In the genomic region with DNA sequence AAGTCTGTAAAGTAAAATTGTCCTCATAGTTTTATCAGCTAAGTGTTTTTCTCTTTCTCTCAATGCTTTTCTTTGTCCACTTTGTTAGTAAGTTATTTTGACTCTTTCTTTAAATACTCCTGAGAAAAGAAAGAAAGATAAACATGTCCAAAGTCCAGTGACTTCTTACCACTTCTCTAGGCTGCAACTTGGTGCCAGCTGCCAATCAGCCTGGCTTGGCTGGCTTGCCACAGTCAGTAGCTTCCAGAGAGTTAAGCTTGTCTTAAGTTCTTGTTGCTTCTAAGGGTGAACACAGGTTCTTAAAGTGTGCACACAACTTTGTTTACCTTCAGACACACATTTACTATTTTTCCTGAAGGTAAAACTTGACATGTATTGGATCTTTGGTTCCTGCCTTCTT, we compare ENCODE assay signal across 32 mouse cellular contexts. TPM values are rescaled to one million over a fixed set of nuclear protein-coding genes. Genes with fewer than 3 reads are reported as not detected.
DNase-seq lines count a peak whose midpoint lies in the region; ATAC-seq lines count a peak whose summit lies in the region.
"Had no signal": no experiment of that assay in that cellular context is flagged by ENCODE, and none has a peak within 500 bp of the region (broad histone marks: within the 10 kb centered on the region; RNA-seq: fewer than 3 reads in every experiment).

No protein-coding gene starts in this region.

- no peaks in the 10 kb centered on the region for H3K27me3 ChIP-seq in kidney, embryonic 16.5 days (ENCODE audit: insufficient read depth, low read length)
- H3K27me3 ChIP-seq in midbrain, embryonic 11.5 days (ENCODE audit: control insufficient read depth, insufficient read depth, low read length): no peaks in the 10 kb centered on the region
- no peaks in the 10 kb centered on the region for H3K27me3 ChIP-seq in midbrain, embryonic 16.5 days (ENCODE audit: control insufficient read depth, insufficient read depth, low read depth, low read length)
- H3K27me3 ChIP-seq: heart, embryonic 13.5 days; limb, embryonic 13.5 days; liver, embryonic 13.5 days; neural tube, embryonic 12.5 days had no signal

- ATAC-seq in kidney, embryonic 16.5 days (ENCODE audit: low FRiP score, low TSS enrichment): no peak
- no peak for ATAC-seq in midbrain, embryonic 11.5 days (ENCODE audit: low FRiP score)
- no peak for ATAC-seq in midbrain, embryonic 16.5 days
- ATAC-seq: CD4-positive, CD25-positive, alpha-beta regulatory T cell, adult 4 months; forebrain, embryonic 16.5 days; inflammation-experienced regulatory T-cells, adult 6 months had no signal

- H3K9me3 ChIP-seq in kidney, embryonic 16.5 days (ENCODE audit: low read length): no peaks in the 10 kb centered on the region
- no peaks in the 10 kb centered on the region for H3K9me3 ChIP-seq in midbrain, embryonic 11.5 days (ENCODE audit: control insufficient read depth, low read length)
- H3K9me3 ChIP-seq in midbrain, embryonic 16.5 days (replicated peaks; ENCODE audit: control insufficient read depth, low read length, poor library complexity, severe bottlenecking): no peaks in the 10 kb centered on the region
- H3K9me3 ChIP-seq: heart, embryonic 13.5 days; limb, embryonic 13.5 days; liver, embryonic 13.5 days; midbrain, embryonic 10.5 days; neural tube, embryonic 12.5 days had no signal

- H3K4me3 ChIP-seq in kidney, embryonic 16.5 days (ENCODE audit: low read length): no peak overlapping the region
- no peak overlapping the region for H3K4me3 ChIP-seq in midbrain, embryonic 11.5 days (ENCODE audit: low read depth, low read length)
- H3K4me3 ChIP-seq in midbrain, embryonic 16.5 days (ENCODE audit: low read depth, low read length): no peak overlapping the region
- H3K4me3 ChIP-seq: erythroblast, embryonic 14.5 days; gastrocnemius, adult 2 months; heart, adult 2 months; heart, embryonic 13.5 days; limb, embryonic 13.5 days; liver, embryonic 13.5 days; midbrain, embryonic 10.5 days; myocyte; neural tube, embryonic 12.5 days had no signal

- peak; percentile 21 for DNase-seq in kidney, adult 18-20 months
- peak; percentile 57 for DNase-seq in midbrain, embryonic 11.5 days (ENCODE audit: low spot score, missing footprints)
- DNase-seq in kidney, postnatal 25 days: peak; percentile 58 to 77
- no peak for DNase-seq in cerebellum, adult 11 months
- DNase-seq in ovary, adult 18-20 months (ENCODE audit: low spot score): no peak
- DNase-seq: adrenal gland, postnatal 25 days; cerebellum, adult 18-20 months; cerebellum, postnatal 10 days; gastrocnemius, adult 2 months; gastrocnemius, postnatal 36 days; heart, adult 2 months; heart, postnatal 10 days; liver, embryonic 13.5 days; lung, embryonic 14.5 days; right cerebral cortex, postnatal 4 days had no signal

- no peak overlapping the region for H3K27ac ChIP-seq in kidney, embryonic 16.5 days (ENCODE audit: low read length)
- H3K27ac ChIP-seq in midbrain, embryonic 11.5 days (ENCODE audit: low read depth, low read length): no peak overlapping the region
- H3K27ac ChIP-seq in midbrain, embryonic 16.5 days (ENCODE audit: low read length): no peak overlapping the region
- H3K27ac ChIP-seq: gastrocnemius, adult 2 months; heart, adult 2 months; heart, embryonic 13.5 days; hindbrain, embryonic 14.5 days; limb, embryonic 13.5 days; liver, embryonic 13.5 days; midbrain, embryonic 10.5 days; neural tube, embryonic 12.5 days had no signal

- H3K36me3 ChIP-seq in kidney, embryonic 16.5 days (ENCODE audit: insufficient read depth, low read length): 0 out of 2 replicates have a peak, but pooled peaks cover 4% of the 10 kb centered on the region
- no peaks in the 10 kb centered on the region for H3K36me3 ChIP-seq in midbrain, embryonic 11.5 days (ENCODE audit: control insufficient read depth, insufficient read depth, low read length)
- H3K36me3 ChIP-seq in midbrain, embryonic 16.5 days (ENCODE audit: control insufficient read depth, insufficient read depth, low read length): no peaks in the 10 kb centered on the region

- no peak overlapping the region for H3K4me2 ChIP-seq in kidney, embryonic 16.5 days (replicated peaks; ENCODE audit: low read depth, low read length)
- no peak overlapping the region for H3K4me2 ChIP-seq in midbrain, embryonic 11.5 days
- H3K4me2 ChIP-seq in midbrain, embryonic 16.5 days (ENCODE audit: low read length): no peak overlapping the region
- H3K4me2 ChIP-seq: heart, embryonic 13.5 days; hindbrain, embryonic 14.5 days; limb, embryonic 13.5 days; liver, embryonic 13.5 days; lung, embryonic 14.5 days; neural tube, embryonic 12.5 days had no signal

- no peak overlapping the region for H3K9ac ChIP-seq in kidney, embryonic 16.5 days (replicated peaks; ENCODE audit: low read length)
- no peak overlapping the region for H3K9ac ChIP-seq in midbrain, embryonic 11.5 days (ENCODE audit: low read length)
- no peak overlapping the region for H3K9ac ChIP-seq in midbrain, embryonic 16.5 days (ENCODE audit: low read depth, low read length)
- H3K9ac ChIP-seq: heart, embryonic 13.5 days; hindbrain, embryonic 14.5 days; limb, embryonic 13.5 days; liver, embryonic 13.5 days; lung, embryonic 14.5 days; neural tube, embryonic 12.5 days had no signal

- peaks cover 13% of the 10 kb centered on the region for H3K4me1 ChIP-seq in kidney, embryonic 16.5 days (ENCODE audit: insufficient read depth, low read length)
- peaks cover 4% of the 10 kb centered on the region; the same call in 1 of the 2 replicates for H3K4me1 ChIP-seq in midbrain, embryonic 11.5 days (ENCODE audit: control insufficient read depth, insufficient read depth, low read length)
- peaks cover 11% of the 10 kb centered on the region for H3K4me1 ChIP-seq in midbrain, embryonic 16.5 days (ENCODE audit: control insufficient read depth, insufficient read depth, low read length)

RNA-seq across cellular contexts. Expression of gene Tut7, which starts 3.0 kb away (rescaled TPM):
- polyA plus RNA-seq in kidney, embryonic 16.5 days (2015; fragmentation: Nextera tagmentation; extraction: Ambion mirVana): 43.0 and 47.2 TPM in 2 replicates
- 47.2 and 48.7 TPM in 2 replicates for polyA plus RNA-seq in midbrain, embryonic 11.5 days (2014; fragmentation: Nextera tagmentation; extraction: Ambion mirVana)
- polyA plus RNA-seq in midbrain, embryonic 16.5 days (2015; fragmentation: Nextera tagmentation; extraction: Ambion mirVana): 45.0 and 47.9 TPM in 2 replicates

RNA-seq across cellular contexts. Expression of gene Gm49354, which starts 43.9 kb away (rescaled TPM):
- polyA plus RNA-seq in kidney, embryonic 16.5 days (2015; fragmentation: Nextera tagmentation; extraction: Ambion mirVana): not detected in 2 replicates
- polyA plus RNA-seq in midbrain, embryonic 11.5 days (2014; fragmentation: Nextera tagmentation; extraction: Ambion mirVana): not detected in 2 replicates
- polyA plus RNA-seq in midbrain, embryonic 16.5 days (2015; fragmentation: Nextera tagmentation; extraction: Ambion mirVana): not detected in 2 replicates
- polyA plus RNA-seq: CD4-positive, CD25-positive, alpha-beta regulatory T cell, adult 4 months; embryonic facial prominence, embryonic 14.5 days; forebrain, embryonic 11.5 days; forebrain, embryonic 16.5 days; heart, adult 2 months; heart, embryonic 13.5 days; hindbrain, embryonic 14.5 days; inflammation-experienced regulatory T-cells, adult 6 months; limb, embryonic 13.5 days; liver, embryonic 13.5 days; lung, embryonic 14.5 days; midbrain, embryonic 10.5 days; midbrain, postnatal 0 days; myocyte; neural tube, embryonic 12.5 days; stomach, embryonic 14.5 days; urinary bladder, adult 2 months had no signal

RNA-seq across cellular contexts. Expression of gene Isca1, which starts 56.4 kb away (rescaled TPM):
- 142 and 150 TPM in 2 replicates for polyA plus RNA-seq in kidney, embryonic 16.5 days (2015; fragmentation: Nextera tagmentation; extraction: Ambion mirVana)
- 131 and 146 TPM in 2 replicates for polyA plus RNA-seq in midbrain, embryonic 11.5 days (2014; fragmentation: Nextera tagmentation; extraction: Ambion mirVana)
- polyA plus RNA-seq in midbrain, embryonic 16.5 days (2015; fragmentation: Nextera tagmentation; extraction: Ambion mirVana): 164 and 165 TPM in 2 replicates

Comparison
In these comparisons a context has a peak if more than half of its experiments do, and no peak if none do; other contexts are left out.
1. DNase-seq: peak in kidney, adult 18-20 months (single experiment), midbrain, embryonic 11.5 days (single experiment) and kidney, postnatal 25 days (2 of 2); none in cerebellum, adult 11 months (single experiment) and ovary, adult 18-20 months (single experiment).